Mouse (Mus musculus) G1E (cell line): Measurements from ENCODE around the gene Chd9. TPM values are rescaled to one million over a fixed set of nuclear protein-coding genes. Genes with fewer than 3 reads are reported as not detected.

ENCODE experiments used
- ATAC-seq: 2 replicates; pipeline ENCODE4 v1.8.0; 2016; ENCODE audit warnings: mild to moderate bottlenecking; ENCODE audit not compliant: insufficient number of reproducible peaks, poor library complexity, low FRiP score, severe bottlenecking; ENCODE audit errors: extremely low read depth
- DNase-seq: peaks from one replicate; pipeline ENCODE4 v3.0.0; 2012; ENCODE audit warnings: low spot score
- H3K27me3 ChIP-seq: 2 replicates; pipeline ENCODE4 v1.6.1; 2012; ENCODE audit warnings: mild to moderate bottlenecking, low read length, inconsistent platforms; ENCODE audit not compliant: insufficient read depth
- H3K36me3 ChIP-seq: replicated peaks from 2 replicates; pipeline ENCODE3; 2012; ENCODE audit warnings: mild to moderate bottlenecking, inconsistent platforms
- H3K4me1 ChIP-seq: 2 replicates; pipeline ENCODE4 v1.6.1; 2012; ENCODE audit warnings: low read depth, low read length, inconsistent platforms, mixed read lengths; ENCODE audit not compliant: insufficient read depth
- H3K4me3 ChIP-seq: 2 replicates; pipeline ENCODE4 v1.5.1; 2012; ENCODE audit warnings: low read depth, mild to moderate bottlenecking, inconsistent platforms, low read length, moderate library complexity, mixed read lengths
- H3K9me3 ChIP-seq: replicated peaks from 2 replicates; pipeline ENCODE4 v1.6.1; 2012; ENCODE audit warnings: inconsistent platforms
- CTCF ChIP-seq: IDR thresholded peaks from 2 replicates; pipeline ENCODE4 v1.5.1; 2012; ENCODE audit warnings: low read depth, low read length, inconsistent platforms, mixed read lengths
- GATA1 ChIP-seq: IDR thresholded peaks from 2 replicates; pipeline ENCODE4 v1.6.1; 2012; ENCODE audit warnings: borderline replicate concordance, low read length, inconsistent platforms, mixed read lengths
- GATA2 ChIP-seq: IDR thresholded peaks from 2 replicates; pipeline ENCODE4 v1.6.1; 2012; ENCODE audit warnings: low read depth, low read length, inconsistent platforms, borderline replicate concordance
- POLR2AphosphoS5 ChIP-seq: IDR thresholded peaks from 2 replicates; pipeline ENCODE4 v1.6.1; 2012; ENCODE audit warnings: low read depth, low read length, inconsistent platforms; ENCODE audit not compliant: insufficient replicate concordance
- TAL1 ChIP-seq: conservative IDR thresholded peaks from 2 replicates; pipeline ENCODE4 v1.6.1; 2012; ENCODE audit warnings: low read depth, low read length, inconsistent platforms, mixed read lengths
- polyA plus RNA-seq: library from polyadenylated mRNA; stranded (reverse); fragments of >175 nt; gene quantifications from 2 replicates; pipeline ENCODE4 v1.2.3, GENCODE M21; 2012
- total RNA-seq, 2 experiments: library from RNA; stranded (forward) in 1 of 2; stranded (reverse) in 1 of 2; fragments of 200-1000 nt in 1 of 2; fragments of >200 nt in 1 of 2; fragmentation: Nextera tagmentation in 1 of 2; gene quantifications; 2 replicates each; pipeline ENCODE4 v1.2.3; 2014 to 2017

Chd9 gene
- total and polyA plus RNA-seq, 3 experiments: 2.0 to 85.3 (median 26.9) TPM

DNA sequence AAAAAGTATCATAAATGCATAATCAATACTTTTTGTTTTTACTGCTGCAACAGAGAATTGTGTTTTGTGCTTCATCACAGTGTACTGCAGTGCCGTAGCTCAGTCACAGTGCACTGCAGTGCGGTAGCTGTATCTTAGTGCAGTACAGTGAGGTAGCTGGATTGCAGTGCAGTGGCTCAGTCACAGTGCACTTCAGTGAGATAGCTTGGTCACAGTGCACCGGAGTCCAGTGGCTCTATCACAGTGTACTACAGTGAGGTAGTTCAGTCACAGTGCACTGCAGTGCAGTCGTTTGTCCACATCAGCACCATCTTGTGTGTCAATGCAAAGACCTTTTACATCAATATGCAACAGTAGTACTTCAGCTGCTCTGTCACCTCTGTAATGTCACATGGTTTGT is 140.2 kb downstream of the Chd9 start:
- TF ChIP-seq GATA2 (no peak), TAL1 (no peak), POLR2AphosphoS5 (no peak), GATA1 (no peak), CTCF (no peak)
- H3K4me3 ChIP-seq: no peak overlapping the region
- no peaks in the 10 kb centered on the region; the same call in 1 of the 2 replicates for H3K9me3 ChIP-seq
- no peak for DNase-seq
- no peaks in the 10 kb centered on the region for H3K27me3 ChIP-seq
- H3K4me1 ChIP-seq: peaks cover 2% of the 10 kb centered on the region; the same call in 1 of the 2 replicates
- ATAC-seq: no peak; the same call in 1 of the 2 replicates
- peaks cover 26% of the 10 kb centered on the region for H3K36me3 ChIP-seq

DNA sequence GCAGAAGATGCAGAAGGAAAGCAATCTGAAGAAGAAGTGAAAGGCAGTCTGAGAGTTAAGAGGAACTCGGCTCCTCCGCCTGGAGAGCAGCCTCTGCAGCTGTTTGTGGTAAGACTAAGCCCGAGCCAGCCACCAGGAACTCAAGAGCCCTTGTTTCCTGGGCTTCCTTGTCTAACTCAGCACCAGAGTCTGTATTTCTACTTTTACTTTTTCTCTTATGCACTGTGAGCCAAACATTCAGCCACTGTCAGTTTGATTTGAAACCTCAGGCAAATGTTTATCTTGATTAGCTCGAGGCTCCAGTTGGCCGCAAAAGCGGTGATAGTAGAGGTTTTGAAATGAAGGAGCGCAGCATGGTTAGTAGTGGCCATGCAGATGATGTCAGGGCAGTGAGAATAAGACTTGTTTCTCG is 148.8 kb downstream of the Chd9 start:
- H3K36me3 ChIP-seq: peaks cover 33% of the 10 kb centered on the region
- no peak for TF ChIP-seq GATA2
- peak; percentile 29; the same call in 1 of the 2 replicates for TF ChIP-seq TAL1
- H3K4me1 ChIP-seq: peaks cover 26% of the 10 kb centered on the region
- peak; percentile 11 for DNase-seq
- no peaks in the 10 kb centered on the region for H3K9me3 ChIP-seq
- H3K27me3 ChIP-seq: no peaks in the 10 kb centered on the region
- H3K4me3 ChIP-seq: no peak overlapping the region; the same call in 1 of the 2 replicates
- ATAC-seq: peak; percentile 85

DNA sequence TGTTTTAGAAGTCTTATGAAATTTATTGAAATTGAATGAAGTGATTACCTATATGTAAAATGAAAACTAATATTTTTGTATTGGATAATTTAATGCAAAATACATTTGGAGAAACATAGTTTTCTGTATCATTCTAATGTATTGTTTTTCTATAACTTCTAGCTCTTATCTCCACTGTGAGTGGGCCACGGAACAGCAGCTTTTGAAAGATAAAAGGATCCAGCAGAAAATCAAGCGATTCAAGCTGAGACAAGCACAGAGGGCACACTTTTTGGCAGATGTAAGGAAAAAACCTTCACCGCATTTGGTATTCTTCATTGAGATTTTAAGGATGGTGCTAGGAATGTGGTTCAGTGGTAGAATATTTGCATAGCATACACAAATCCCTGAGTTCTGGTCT is 150.6 kb downstream of the Chd9 start:
- H3K9me3 ChIP-seq: no peaks in the 10 kb centered on the region
- H3K36me3 ChIP-seq: peaks cover 42% of the 10 kb centered on the region
- no peak for DNase-seq
- peaks cover 26% of the 10 kb centered on the region for H3K4me1 ChIP-seq
- H3K4me3 ChIP-seq: no peak overlapping the region
- no peaks in the 10 kb centered on the region for H3K27me3 ChIP-seq
- TF ChIP-seq TAL1 (peak; percentile 31; the same call in 1 of the 2 replicates), GATA1 (no peak), GATA2 (no peak)
- ATAC-seq: peak; percentile 48

DNA sequence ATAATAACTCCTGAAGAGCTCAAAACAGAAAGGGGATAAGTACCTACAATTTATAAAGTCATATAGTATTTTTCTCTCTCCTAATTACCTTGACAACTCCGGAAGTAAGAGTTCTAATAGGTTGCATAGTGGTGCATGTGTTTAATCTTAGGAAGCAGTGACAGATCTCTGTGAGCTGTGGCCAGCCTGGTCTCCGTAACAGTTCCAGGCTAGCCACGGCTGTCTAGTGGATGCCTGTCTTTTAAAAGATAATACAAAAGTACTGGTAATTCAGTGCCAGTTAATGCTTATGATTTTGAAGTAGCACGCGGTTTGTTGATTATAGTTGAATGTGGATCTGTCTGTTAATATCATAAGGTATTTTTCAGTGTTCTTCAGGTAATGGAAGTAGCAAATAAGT is 151.1 kb downstream of the Chd9 start:
- Histone ChIP-seq H3K9me3 (no peaks in the 10 kb centered on the region), H3K36me3 (peaks cover 45% of the 10 kb centered on the region), H3K4me1 (peaks cover 26% of the 10 kb centered on the region), H3K4me3 (no peak overlapping the region), H3K27me3 (no peaks in the 10 kb centered on the region)
- no peak for ATAC-seq
- DNase-seq: no peak
- TF ChIP-seq GATA1 (no peak), TAL1 (no peak), POLR2AphosphoS5 (no peak), CTCF (no peak), GATA2 (no peak)

DNA sequence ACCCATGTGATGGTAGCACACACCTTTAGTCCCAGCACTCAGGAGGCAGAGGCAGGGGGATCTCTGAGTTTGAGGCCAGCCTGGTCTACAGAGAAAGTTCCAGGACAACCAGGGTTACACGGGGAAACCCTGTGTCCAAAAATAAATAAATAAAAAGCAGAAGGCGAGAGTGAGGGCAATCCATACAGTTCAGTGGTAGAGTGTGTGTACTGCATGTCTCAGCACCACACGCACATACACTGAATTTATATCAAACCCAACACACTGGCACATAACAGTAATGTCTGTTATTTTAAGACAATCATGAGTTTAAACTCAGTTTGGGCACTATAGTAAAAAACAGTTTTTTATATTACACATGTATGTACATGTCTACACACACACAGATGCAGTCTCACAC is 153.9 kb downstream of the Chd9 start:
- TF ChIP-seq TAL1 (no peak), GATA2 (no peak), POLR2AphosphoS5 (no peak), GATA1 (no peak), CTCF (no peak)
- Histone ChIP-seq H3K4me3 (no peak overlapping the region), H3K27me3 (no peaks in the 10 kb centered on the region), H3K36me3 (peaks cover 46% of the 10 kb centered on the region), H3K4me1 (peaks cover 14% of the 10 kb centered on the region), H3K9me3 (no peaks in the 10 kb centered on the region)
- ATAC-seq (no peak), DNase-seq (no peak)

DNA sequence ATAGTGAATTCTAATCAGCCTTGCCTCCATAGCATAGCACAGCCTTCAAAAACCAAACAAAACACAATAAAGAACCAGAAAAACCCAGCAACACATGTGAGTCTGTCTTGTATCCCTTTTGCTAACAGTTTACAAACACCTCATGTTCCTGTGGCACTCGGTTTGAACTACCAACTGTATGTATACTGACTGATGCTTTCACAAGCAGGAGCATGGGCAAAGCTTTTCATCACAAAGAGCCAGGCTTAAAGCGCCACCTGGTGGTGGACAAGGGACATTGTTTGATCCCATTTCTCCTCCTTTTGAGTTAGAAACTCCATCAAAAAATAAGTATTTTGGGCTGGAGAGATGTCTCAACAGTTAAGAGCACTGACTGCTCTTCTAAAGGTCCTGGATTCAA is 191.6 kb downstream of the Chd9 start:
- peak; percentile 62 for TF ChIP-seq CTCF
- no peak for TF ChIP-seq GATA2
- Histone ChIP-seq H3K9me3 (no peaks in the 10 kb centered on the region), H3K4me3 (no peak overlapping the region), H3K27me3 (no peaks in the 10 kb centered on the region), H3K36me3 (peaks cover 86% of the 10 kb centered on the region), H3K4me1 (peaks cover 2% of the 10 kb centered on the region; the same call in 1 of the 2 replicates)
- ATAC-seq (peak; percentile 45; the same call in 1 of the 2 replicates), DNase-seq (peak; percentile 6)

DNA sequence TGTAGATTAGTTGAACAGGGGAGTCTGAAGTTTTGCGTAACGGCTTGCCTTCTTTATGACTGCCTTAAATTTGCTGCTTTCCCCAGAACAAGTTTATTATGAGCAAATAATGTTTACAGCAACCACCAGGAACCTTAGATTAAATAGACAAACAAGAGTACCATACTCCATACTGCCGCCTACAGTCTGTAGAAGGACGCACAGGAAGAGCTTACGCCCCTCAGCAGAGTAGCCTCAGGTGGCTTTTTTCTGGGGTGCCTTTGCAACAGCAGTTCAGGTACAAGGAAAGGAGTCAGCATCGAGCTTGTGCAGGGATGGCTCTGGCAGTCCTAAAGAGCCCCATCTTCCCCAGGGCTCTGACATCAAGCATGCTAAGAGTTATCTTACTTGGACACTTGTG is 206.3 kb downstream of the Chd9 start:
- Histone ChIP-seq H3K4me3 (no peak overlapping the region), H3K27me3 (no peaks in the 10 kb centered on the region), H3K36me3 (peaks cover 85% of the 10 kb centered on the region), H3K4me1 (no peaks in the 10 kb centered on the region), H3K9me3 (no peaks in the 10 kb centered on the region)
- 0 out of 2 replicates have a peak, but pooled peaks have one; percentile 22 for ATAC-seq
- TF ChIP-seq GATA2: no peak
- no peak for TF ChIP-seq TAL1
- no peak for TF ChIP-seq POLR2AphosphoS5
- no peak for TF ChIP-seq CTCF
- no peak for TF ChIP-seq GATA1
- no peak for DNase-seq
